Mouse (Mus musculus): ENCODE results near the gene Ampd1.

The Ampd1 gene

GRCm38 (mm10) chr3:103073771-103074170 lies at the start of gene Ampd1:
Gene Ampd1 (plus strand): TSS chr3:103074014.
- no peak for DNase-seq

GRCm38 (mm10) chr3:103026174-103026573 lies 47.6 kb upstream of the Ampd1 start:
- DNase-seq = peak; percentile 9

DNA sequence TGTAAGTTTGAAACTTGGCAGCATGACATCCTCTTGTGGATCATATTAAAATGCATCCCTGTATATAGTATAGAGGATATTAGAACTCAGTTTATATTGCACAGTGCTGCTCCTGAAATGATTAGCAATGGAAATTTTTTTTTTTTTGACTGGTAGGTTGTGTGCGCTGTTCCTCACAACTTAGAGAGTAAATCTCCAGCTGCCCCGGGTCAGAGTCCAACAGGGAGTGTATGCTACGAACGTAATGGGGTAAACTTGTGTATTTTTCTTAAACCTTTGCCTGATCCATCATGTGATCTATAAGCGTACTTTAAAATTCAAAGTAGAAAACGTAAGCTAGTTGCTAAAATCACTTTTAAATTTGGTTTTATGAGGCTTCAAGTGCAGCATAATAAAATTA lies 33.5 kb upstream of the Ampd1 start:
- no peak for DNase-seq

DNA sequence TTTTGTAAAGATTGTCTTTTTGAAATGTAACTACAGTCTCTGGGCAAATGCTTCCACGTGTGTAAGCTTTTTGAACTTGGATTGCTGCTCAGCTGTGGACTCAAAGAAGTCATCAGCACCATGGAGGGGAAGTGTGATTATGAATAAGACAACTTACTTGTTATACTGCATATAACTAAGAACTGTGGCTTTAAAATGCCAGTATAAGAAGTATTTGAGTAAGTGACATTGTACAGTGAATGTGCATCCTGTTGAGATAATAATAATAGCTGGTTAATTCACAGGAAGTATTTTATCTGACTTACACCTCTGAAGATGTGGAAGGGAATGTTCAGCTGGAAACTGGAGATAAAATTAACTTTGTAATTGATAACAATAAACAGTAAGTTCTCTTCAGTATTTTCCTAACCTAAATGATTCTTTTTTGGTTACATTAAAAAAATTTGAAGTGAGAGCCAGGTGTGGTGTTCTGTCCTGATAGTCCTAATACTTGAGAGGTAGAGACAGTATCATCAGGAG lies 32.9 kb upstream of the Ampd1 start:
- DNase-seq = no peak

DNA sequence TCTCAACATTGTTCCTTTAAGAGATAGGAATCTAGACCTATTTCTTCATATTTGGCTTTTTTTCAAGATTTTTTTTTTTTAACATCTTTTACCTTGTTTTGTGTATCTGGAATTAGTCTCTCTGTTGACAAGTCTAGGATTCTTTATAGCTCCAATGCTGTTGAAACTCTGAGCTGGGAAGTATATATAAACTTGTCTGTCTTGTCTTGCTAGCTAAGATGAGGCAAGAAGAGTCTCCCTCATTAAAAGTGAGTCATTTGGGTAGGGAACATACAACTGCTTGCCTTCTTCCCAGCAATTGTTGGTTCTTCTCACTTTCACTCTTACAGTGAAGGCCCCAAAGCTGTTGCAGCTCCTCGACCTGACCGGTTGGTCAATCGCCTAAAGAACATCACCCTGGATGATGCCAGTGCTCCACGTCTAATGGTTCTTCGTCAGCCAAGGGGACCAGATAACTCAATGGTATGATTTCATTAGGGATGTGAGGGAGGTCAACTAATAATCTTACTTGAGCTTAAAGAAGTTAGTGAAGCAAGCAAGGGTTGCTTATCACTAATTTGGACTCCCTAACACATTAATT lies 17.7 kb upstream of the Ampd1 start:
- no peak for DNase-seq

GRCm38 (mm10) chr3:103057752-103058151 lies 16.1 kb upstream of the Ampd1 start:
- DNase-seq = no peak

DNA sequence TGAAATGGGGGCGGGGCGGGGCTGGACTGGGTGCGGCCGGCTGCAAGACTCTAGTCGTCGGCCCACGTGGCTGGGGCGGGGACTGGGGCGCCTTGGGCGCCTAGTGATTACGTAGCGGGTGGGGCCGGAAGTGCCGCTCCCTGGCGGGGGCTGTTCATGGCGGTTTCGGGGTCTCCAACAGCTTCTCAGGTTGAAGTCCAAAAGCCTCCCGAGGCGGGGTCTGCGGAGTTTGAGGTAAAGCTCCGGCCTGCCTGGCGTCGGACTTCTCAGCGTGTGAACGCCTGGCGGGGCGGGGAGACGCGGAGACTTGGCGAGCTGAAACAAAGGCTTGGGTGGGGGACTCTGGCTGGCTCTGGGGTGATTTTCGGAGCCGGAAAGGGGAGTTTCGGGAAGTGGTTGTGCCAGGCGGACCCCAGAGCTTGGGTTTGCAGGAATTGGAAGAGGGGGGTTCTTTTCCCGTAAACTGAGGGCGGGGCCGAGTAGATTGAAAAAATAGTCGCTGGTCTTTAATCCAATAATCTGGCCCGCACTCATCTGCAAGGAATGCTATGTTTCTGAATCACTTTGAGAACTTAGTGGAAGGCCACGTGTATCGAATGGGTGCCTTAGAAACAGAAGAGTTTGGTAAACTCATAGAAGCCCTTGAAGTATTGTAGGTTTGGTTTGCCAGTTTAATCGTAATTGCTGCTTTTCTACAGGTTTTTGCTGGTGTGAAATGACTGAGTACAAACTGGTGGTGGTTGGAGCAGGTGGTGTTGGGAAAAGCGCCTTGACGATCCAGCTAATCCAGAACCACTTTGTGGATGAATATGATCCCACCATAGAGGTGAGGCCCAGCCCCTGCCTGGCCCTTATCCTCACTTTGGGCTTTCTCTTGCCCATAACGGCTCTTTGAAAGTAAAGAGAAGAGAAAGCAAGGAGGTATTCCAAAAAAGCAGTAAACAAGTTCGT lies 15.3 kb upstream of the Ampd1 start, which contains the start of gene Nras:
Gene Nras (plus strand): TSS at position 79 of the 951 bp plus-strand sequence.
- peak; percentile 96 for DNase-seq

GRCm38 (mm10) chr3:103066927-103067326 lies 6.9 kb upstream of the Ampd1 start:
- DNase-seq = no peak

DNA sequence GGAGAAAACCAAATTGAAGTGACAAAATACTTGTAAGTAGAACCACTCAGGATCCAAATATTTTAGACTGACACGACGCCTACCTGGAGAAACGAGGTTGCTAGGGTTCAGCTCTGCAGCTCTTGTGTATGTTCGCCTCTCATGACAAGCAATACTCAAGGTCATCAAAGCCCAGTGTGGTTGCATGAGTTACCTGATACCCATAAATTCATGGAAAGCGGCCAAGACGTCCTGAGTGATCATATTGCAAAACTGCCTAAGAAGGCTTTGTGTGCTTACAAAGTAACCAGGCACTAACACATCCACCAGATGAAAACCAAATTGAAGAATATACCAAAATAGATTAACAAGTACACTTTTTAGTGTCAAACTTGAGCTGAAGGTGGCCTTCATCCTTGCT lies 4.8 kb upstream of the Ampd1 start:
- no peak for DNase-seq

- DNase-seq = no peak
These were observed 2.1 kb downstream of the Ampd1 start for GRCm38 (mm10) chr3:103075871-103076270.

DNA sequence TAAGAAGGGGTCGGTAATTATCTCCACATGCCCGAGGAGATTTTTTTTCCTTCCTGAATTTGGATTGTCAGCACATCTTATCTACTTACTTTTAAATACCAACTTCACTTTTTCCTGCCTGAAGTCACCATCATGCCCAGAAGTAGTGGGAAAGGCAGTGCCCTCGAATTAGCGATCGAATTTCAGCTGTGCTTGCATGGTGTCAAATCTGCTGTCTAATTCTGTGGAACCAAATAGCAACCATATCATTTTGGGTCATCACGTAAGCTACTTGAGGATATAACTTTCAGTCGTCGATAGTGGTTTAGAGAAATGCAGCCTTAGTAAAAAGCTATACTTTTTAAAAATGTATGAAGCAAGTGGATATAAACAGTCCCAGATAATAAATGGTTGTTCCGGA lies 2.7 kb downstream of the Ampd1 start:
- no peak for DNase-seq

- no peak for DNase-seq
These were observed 5.5 kb downstream of the Ampd1 start for GRCm38 (mm10) chr3:103079301-103079700.

GRCm38 (mm10) chr3:103081051-103081450 lies 7.2 kb downstream of the Ampd1 start:
- DNase-seq = no peak

- DNase-seq = no peak
These were observed 8.1 kb downstream of the Ampd1 start for GRCm38 (mm10) chr3:103081861-103082453.

DNA sequence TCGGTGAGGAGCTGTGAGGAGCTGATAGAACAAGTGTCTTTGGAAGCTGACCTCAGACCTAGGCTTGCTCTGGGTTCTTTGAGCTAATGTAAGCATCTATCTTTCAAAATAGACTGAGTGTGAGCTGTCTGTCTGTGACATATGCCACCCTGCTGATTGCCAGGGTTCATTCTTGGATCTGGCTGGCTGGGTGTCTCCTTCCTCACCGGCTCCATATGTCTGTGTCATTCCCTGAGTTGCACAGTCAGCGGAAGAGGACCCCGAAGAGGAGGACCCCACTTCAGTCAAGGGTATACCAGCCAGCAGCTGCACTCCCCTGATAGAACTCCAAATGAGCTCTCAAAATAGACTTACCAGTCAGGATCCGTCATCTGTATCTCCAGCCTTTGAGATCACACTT lies 8.9 kb downstream of the Ampd1 start:
- no peak for DNase-seq

DNA sequence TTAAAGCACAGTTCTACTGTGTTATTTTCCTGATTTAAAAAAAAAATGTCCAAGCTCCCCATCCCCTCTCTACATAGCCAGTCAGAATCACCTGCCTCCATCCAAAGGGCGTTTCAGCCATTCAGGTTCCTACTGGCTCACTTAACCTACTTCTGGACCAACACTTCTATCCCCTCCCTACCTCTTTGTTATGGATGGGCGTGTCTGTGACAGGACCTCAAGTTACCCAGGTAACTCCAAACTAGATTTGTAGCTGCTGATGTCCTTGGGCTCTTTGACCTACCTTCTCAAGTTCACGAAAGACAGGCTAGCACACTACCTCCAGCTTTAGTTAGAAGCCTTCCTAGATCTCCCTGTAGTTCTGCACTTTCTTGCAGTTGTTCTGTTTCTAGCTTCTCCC lies 12.2 kb downstream of the Ampd1 start:
- DNase-seq = no peak

GRCm38 (mm10) chr3:103091753-103092152 lies 17.9 kb downstream of the Ampd1 start:
- DNase-seq = no peak

GRCm38 (mm10) chr3:103098662-103099061 lies 24.8 kb downstream of the Ampd1 start:
- DNase-seq = no peak

DNA sequence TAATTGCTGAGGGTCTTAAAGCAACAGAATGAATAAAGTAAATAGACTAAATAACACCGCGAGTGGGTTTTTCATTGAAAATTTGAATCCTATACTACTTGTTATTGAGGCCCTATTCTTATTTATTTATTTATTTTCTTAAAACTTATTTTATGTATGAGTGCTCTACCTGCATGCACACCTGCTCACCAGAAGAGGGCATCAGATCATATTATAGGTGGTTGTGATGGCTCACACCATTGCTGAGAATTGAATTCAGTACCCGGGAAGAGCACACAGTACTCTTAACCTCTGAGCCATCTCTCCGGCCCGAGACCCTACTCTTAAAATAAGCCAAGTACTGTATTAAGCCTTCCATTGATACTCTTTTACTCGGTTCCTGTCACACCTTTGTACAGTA lies 25.9 kb downstream of the Ampd1 start:
- no peak for DNase-seq

GRCm38 (mm10) chr3:103100735-103101134 lies 26.9 kb downstream of the Ampd1 start:
- no peak for DNase-seq

DNA sequence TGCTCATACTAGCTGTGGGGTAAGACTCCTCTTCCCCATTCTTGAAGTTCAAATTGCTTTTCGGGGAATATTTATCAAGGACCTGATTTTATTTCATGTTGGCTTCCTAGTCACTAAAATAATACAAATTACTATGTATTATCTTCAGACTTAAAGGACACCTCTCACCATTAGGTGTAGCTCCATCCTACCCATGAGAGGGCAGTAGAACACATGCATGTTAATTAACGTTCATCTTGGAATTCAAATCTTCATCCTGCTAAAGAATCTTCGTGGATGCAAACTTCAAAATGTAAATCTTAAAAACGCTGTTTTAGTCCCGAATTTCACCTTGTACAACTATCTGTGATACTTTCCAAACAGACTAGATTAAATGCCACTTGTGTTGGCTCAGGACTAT lies 27.4 kb downstream of the Ampd1 start:
- no peak for DNase-seq

- no peak for DNase-seq
These were observed 28.1 kb downstream of the Ampd1 start for GRCm38 (mm10) chr3:103101909-103102308.
